Mouse (Mus musculus) lung, postnatal 10 days (tissue): Measurements from ENCODE around the gene Cacna2d3.

Experiments
- DNase-seq: peaks from one replicate; pipeline ENCODE4 v3.0.0; 2021

The Cacna2d3 gene

DNA sequence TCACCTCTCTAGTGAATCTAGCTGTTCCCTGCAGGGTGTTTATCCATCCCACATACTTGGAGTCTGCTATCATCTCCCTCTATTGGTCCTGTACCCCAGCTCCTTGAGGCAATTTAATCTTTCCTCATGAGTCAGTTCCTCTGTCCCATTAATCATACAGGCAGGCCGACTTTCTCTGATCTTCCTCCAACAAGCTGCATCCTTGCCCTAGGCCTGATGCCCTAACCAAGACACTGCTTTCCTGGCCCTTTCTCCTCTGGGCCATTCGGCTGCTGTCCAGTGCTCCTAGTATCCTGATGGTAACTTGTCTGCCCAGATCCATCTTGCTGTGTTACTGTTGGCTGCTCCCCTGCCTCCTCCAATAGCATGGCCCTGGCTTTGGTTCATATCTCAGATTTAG is 737.4 kb downstream of the Cacna2d3 start:
- peak; percentile 21 for DNase-seq

DNA sequence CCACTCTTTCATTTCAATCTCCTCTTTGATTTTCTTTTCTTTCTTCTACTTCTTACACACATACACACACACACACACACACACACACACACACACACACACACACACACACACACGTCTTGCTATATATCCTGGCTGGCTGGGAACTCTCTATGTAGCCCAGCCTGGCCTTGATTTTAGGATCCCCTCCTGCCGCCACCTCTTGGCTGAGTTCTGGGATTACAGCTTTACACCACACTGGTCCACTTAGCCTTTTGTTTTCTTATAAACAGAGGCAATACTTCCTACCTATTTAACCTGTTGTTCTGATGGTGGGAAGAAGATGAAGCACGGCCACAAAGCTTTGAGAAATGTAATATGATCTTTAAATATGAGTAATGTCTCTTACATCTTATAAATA is 741.2 kb downstream of the Cacna2d3 start:
- peak; percentile 18 for DNase-seq

DNA sequence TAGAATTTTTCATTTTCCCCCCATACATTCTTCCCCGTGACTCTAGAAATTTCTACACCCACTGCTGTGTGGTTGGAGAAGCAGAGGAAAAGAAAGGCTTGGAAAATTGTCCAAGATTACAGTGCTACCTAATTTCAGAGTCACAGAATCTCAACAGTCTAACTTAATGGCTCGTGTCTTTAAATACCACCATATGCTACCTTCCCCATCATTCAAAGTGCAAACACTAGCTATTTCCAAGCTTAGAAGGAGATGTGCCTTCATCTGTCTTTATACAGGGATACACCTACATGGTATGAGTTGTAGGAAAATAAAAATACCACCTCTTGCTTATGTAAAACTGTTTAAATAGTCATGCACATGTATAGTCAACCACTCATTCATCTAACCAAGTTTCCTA is 742.4 kb downstream of the Cacna2d3 start:
- DNase-seq, result no peak

DNA sequence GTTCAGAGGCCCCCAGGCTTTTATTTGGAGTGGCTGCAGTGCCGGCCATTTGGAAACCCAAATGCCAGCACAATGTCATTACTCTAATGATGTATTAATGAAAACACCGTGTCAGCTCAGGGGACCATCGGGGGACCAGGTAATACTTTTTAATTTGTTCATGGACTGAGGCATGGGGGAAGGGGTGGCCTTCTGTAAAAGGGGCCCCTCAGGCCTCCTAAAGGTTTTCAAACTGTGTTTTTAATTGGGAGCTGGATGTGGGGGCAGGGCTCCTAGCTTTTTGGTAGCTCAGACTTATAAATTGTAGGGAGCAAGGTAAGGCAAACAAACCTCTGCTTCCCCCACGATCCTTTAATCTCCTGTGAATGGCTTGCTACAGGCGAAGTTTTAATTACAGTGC is 749.0 kb downstream of the Cacna2d3 start:
- no peak for DNase-seq

- no peak for DNase-seq
Measured at GRCm38 (mm10) chr14:28969247-28969646, 752.4 kb downstream of the Cacna2d3 start.

- DNase-seq, result no peak
Measured at GRCm38 (mm10) chr14:28966881-28967280, 754.8 kb downstream of the Cacna2d3 start.

- no peak for DNase-seq
Measured at GRCm38 (mm10) chr14:28961379-28961778, 760.3 kb downstream of the Cacna2d3 start.

GRCm38 (mm10) chr14:28959042-28959441 is 762.6 kb downstream of the Cacna2d3 start:
- no peak for DNase-seq

- DNase-seq, result peak; percentile 38
Measured at GRCm38 (mm10) chr14:28958131-28959015, 763.3 kb downstream of the Cacna2d3 start.

DNA sequence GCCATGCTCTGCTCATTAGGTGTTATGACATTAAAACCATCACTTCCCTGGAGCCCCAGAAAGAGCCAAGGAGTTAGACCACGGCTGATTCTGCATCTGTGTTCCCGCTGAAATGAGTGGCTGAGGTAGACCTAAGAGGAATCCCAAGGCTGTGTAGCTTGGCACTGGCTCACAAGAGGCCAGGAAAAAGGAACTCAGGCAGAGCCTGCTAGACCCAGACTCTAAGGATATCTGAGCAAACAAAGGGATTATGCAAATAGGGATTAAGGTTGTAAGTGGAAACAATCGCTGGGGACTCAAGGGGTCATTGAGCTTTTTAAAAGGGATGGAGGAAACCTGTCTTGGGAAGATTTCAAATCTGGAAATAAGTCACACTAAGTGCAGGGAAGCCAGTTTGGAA is 766.5 kb downstream of the Cacna2d3 start:
- DNase-seq, result no peak

DNA sequence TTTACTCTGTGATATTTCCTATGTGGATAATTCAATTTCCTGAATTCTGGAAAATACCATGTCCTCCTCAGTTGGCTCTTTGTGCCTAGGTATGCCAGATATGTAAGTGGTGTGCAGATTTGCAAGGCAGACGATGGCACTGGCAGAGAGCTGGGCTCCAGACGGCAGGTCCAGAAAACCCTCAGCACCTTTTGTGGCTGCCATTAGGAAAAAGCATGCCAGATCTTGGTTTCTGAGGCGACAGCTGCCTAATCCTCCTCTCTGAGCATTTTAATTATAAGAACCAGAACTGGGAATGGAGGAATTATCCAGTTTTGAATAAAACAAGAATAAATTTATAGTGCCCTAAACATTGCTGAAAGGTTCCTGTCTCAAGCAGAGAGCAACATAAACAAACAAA is 767.1 kb downstream of the Cacna2d3 start:
- no peak for DNase-seq

- DNase-seq, result no peak
Measured at GRCm38 (mm10) chr14:28954086-28954485, 767.6 kb downstream of the Cacna2d3 start.

- DNase-seq, result no peak
Measured at GRCm38 (mm10) chr14:28953409-28953808, 768.3 kb downstream of the Cacna2d3 start.

- DNase-seq, result no peak
Measured at GRCm38 (mm10) chr14:28950499-28950898, 771.2 kb downstream of the Cacna2d3 start.

- DNase-seq, result no peak
Measured at GRCm38 (mm10) chr14:28949785-28950184, 771.9 kb downstream of the Cacna2d3 start.

- DNase-seq, result no peak
Measured at GRCm38 (mm10) chr14:28948019-28948850, 773.4 kb downstream of the Cacna2d3 start.

- no peak for DNase-seq
Measured at GRCm38 (mm10) chr14:28932746-28933293, 788.8 kb downstream of the Cacna2d3 start.

GRCm38 (mm10) chr14:28923180-28923961 is 798.3 kb downstream of the Cacna2d3 start:
- no peak for DNase-seq

DNA sequence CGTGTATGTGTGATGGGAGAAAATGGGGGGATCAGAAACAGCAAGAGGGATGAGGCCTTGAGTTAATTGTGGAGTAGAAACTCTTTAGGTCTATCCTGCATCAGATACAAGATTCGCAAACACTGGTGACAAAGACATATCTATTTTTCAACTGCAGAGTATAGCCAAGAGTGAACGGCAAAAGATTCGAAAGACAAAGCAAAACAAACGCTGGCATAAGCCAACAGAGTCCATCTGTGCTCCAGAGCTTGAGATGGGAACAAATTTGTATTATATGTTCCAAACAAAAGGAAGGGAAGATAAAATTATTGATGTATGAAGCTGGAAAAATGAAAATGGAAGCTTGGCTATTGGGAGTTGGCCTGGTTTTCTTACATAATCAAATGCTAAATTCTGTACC is 802.8 kb downstream of the Cacna2d3 start:
- DNase-seq, result no peak

- DNase-seq, result no peak
Measured at GRCm38 (mm10) chr14:28915004-28915403, 806.7 kb downstream of the Cacna2d3 start.

GRCm38 (mm10) chr14:28907659-28908058 is 814.0 kb downstream of the Cacna2d3 start:
- DNase-seq, result no peak

DNA sequence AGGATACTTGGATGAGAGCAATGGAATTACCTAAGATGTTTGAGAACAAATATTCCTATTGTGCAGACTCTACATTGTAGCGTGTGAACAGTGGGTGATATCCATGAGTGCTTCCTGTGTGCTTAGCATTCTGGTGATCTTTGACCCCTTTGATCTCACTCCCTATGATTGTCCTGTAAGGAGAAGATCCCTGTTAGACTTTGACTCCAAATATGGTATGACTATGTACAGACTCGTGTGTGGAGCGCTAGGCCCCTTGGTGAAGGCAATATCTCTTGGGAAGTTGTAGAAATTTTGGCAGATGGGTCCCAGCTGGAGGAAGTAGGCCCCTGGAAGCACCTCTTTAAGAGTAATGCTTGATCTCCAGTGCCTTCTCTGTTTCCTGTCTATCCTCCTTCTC is 829.1 kb downstream of the Cacna2d3 start:
- DNase-seq, result no peak

DNA sequence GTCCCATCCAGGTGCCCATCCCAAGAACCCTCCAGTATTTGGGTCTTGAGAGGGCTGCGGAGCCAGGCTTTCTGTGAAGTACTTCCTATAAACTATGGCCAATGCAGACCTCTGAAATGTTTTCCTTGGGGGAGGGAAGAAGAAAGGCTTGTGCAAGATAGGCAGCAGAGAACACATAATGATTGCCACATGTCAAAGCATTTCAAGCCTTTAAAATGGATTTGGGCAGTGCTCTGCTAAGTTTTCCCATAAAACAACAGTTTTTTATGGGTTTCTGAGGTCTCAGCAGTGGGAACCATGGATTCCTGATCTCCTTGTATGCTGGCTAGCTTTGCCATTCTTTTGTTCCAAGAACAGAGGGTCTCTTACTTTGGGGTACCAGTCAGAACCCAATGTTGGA is 834.3 kb downstream of the Cacna2d3 start:
- DNase-seq, result no peak
